Mouse (Mus musculus) urinary bladder, adult 18-20 months (tissue): ENCODE data around the gene Chmp2a.
"Not testable (repeated sequence)": the region's sequence is repeated elsewhere in the genome, so short reads cannot be mapped to it uniquely, and the experiment has no call there.

ENCODE experiments used
- DNase-seq, 2 experiments: peaks; one replicate each; pipeline ENCODE4 v3.0.0; 2022; ENCODE audit warnings: low spot score in 2 of 2, mixed read lengths in 2 of 2

Gene Chmp2a

DNA sequence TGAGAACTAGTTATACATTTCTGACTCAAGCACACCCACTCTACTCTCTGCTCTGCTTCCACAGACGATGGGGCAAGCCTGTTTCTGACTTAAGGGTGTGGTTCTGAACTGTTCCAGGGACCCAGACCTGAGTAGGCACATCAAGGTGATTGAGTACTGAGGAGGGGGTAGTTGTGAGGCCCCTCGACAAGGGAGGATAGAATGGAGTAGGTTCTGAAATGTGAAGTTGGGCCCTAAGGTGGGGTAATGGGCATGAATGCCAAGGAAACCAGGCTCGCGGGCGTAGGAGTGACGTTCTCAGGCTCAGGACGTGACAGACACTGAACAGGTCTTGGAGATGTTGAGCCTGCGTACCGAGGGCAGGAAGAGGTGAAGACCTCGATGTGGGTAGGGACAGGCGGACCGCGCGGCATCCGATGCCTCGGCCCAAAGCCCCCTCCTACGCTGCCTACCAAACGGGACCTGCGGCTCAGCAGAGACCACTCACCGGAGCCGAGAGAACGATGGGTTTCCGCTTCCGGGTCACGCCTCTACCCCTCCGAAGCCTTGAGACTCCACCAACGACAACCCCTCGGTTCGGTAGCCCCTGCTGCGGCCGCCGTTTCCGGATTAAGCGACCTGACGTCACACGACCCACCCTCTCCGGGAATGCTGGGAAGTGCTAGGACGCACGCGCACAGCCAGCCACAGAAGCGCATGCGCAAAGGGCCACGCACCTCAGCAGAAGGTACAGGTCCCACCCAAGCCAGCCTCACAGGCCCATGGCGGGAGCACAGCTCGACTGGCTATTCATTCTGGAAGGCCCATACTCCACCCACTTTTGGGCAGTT lies at the start of gene Chmp2a:
TSS of gene Chmp2a (minus strand) at position 660 of the 830 bp plus-strand sequence.
- DNase-seq, result peak; percentile 95 to 97

DNA sequence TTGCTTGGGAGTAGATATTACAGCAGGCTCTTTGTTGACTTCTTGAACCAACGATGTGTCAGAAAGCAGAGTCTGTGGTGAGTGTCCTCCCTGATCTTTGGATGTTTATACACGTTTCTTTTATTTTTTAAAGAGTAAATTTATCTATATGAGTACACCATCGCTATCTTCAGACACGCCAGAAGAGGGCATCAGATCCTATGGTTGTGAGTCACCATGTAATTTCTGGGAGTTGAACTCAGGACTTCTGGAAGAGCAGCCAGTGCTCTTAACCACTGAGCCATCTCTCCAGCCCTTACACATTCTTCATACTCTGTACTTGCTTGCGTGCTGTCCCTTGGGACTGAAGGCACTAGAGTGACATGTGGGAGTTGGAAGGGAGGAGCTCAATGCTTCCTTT lies 37.7 kb upstream of the Chmp2a start:
- no peak for DNase-seq

DNA sequence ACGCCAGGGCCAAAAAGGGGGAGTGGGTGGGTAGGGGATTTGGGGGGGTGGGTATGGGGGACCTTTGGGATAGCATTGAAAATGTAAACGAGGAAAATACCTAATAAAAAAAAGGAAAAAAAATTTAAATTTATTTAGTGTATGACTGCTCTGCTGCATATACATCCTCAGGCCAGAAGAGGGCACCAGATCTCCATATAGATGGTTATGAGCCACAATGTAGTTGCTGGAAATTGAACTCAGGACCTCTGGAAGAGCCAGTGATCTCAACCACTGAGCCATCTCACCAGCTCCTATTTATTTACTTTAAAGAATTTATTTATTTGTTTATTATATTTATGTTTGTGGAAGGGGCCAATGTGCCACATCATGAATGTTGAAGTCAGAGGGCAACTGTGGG lies 28.8 kb upstream of the Chmp2a start:
- DNase-seq, result not testable (repeated sequence)

DNA sequence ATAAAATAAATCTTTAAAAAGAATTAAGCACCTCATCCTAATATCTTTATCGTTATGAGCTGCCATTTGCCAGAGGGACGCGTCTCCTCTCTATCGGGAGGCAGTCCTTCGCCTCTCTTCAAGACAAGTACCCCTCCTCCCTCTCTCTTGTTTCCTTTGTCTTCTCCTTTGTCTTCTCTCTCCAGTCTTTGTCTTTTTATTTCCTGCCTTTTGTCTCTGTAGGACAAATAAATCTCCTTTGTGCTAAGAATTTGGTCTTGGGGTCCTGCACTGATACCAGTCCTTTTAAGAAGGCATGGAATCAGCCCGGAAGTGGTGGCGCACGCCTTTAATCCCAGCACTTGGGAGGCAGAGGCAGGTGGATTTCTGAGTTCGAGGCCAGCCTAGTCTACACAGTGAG lies 24.9 kb upstream of the Chmp2a start:
- no peak for DNase-seq

DNA sequence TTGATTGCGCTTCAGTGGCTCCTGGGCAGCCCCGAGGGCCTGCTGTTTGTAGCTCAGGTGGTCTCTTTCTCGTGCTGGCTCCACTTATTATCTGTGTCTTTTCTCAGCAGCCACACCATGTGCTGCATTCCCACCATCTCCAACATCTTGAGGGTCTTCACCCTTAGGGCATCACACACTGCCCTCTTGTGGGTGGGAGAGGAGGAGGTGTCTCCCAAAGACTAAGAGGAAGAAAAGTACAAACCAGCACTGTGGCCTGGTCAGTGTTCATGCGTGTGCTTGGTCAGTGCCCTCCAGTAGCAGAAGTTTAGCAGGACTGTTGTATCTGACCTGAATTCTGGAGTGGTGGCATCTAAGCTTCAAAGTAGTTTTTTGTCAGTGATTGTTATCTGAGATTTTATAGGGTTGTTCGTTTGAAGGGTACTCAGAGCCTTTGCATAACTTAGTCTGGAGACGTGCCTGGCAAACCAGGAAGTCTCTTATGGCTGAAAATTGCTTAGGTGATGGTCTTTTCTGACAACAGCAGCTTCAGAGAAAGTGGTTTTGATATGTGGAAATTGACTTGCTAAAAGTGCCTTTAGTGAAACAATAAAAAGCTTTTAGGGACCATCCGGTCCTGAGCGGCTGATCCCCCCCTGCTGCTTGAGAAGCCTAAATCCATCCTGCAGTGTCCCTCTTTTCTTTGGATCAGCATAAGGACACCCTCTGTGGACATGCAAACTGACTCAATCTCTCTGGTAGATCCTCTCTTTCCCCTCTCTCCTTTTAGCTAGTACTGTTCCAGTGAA lies 22.5 kb upstream of the Chmp2a start:
- DNase-seq, result no peak

DNA sequence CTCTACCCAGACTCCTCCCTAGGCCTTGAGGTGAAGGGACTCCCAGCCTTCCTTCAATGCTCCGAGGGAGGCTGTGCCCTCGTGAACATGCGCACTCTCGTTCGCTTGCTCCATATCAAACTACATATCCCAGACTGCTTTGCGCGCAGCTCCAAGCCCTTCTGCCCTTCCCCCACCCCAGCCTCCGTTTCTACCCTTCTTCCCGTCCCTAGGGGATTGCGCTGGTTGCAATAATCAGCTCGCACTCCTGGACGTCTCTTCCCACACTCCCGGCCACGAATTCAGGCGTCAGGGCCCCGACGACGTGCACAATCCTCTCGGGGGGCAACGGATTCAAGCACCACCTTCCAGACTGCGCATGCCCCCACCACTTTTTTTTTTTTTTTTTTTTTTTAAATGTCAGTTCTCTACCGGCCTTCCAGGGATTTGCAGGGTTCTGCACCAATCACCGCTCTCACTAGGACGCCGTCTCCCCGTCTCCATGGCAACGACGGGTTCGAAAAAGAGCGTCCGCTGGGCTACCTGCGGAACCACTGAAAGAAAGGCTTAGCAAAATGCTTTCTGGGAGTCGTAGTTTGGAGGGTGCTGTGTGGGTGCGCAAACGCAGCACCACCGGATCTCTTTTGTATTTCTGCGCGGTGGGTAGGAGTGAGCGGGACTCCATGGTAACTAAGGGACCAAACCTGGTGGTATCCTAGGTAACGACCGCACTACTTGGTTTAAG lies 19.8 kb upstream of the Chmp2a start, which contains the start of gene Mzf1:
TSS of gene Mzf1 (minus strand) at position 478 of the 724 bp plus-strand sequence.
- DNase-seq, result peak; percentile 86 to 90

DNA sequence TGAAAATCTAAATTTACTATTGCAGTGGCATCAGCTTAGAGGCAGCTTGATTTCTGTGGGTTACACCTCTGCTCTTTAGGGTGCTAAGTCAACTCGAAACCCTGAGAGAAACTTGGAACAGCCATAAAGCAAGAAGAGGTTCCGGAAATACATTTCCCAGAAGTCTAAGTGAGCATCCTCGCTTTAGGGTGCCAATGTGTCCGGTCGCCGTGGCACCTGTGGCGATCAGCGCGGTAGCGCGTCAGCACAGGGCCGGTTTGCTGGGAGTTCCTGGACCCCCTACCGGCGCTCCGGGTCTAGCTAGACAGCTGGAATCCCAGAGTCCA lies 19.3 kb upstream of the Chmp2a start:
- DNase-seq, result no peak

DNA sequence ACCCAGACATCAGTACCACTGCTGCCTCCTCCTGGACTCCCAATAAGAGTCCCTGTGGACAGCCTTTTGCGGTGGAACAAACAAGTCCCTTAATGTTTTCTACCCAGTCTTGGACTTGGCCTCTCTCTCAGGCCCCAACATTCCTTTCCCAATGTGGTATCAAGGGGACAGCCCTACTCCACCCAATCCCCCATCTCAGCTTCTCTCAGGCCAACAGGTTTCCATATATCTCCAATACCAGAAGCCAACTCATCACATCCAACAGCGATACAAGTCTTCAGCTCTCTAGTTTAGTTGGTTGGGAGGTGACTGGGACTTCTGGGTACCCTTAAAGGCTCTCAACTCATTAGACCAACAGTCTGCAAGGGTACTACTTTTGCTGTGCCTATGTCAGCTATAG lies 18.9 kb upstream of the Chmp2a start:
- DNase-seq, result no peak

DNA sequence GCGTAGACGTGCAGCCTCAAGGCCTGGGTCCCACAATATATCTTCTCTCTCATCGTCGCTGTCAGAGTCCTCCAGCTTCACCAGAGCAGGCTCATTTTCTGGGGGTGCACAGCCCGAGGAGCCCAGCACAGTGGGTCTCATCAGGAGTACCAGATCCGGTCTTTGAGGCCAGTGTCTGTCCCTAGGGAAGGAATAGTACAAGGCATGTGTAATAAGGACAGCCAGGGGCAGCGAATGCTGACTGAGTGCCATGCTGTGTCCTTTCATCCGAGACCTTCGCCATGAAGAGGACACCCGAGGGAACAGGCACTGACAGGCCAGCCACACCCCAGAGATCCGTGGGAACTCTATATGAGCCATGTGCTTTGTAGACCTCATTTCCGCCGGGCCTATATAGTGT lies 18.4 kb upstream of the Chmp2a start:
- no peak for DNase-seq

DNA sequence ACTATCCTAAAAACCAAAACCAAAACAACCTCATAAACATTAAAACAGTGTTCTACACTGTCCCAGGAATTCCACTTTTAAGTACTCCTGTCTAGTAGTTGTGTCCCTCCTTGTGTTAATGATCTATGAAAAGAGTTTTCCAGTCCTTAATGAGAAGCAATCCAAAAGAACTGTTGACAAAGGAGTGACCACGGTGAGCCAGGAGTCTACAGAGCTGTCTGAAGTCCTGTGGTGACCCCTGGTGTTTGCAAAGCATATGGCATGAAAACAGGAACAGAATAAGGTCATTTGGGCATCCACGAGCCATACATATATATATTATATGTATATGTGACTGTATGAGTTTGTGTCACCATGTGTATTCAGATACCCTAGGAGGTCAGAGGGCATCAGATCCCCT lies 11.5 kb upstream of the Chmp2a start:
- no peak for DNase-seq

DNA sequence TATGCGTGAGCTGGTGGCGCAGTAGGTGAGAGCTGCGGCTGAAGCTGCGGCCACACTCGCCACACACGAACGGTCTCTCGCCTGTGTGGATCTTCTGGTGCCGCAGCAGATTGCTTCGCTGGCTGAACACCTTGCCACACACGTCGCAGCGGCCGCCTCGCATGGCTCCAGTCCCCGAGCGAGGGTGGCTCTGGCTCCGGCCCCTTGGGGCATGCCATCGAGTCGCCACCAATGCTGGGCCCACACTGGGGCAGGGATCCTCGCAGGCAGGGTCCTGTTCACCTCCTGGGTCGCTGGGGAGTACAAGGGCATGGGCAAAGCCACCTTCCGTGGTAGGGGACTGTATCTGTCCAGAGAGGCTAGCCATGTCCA lies 9.6 kb upstream of the Chmp2a start:
- peak in 1 of 2 experiments; percentile 1 for DNase-seq

DNA sequence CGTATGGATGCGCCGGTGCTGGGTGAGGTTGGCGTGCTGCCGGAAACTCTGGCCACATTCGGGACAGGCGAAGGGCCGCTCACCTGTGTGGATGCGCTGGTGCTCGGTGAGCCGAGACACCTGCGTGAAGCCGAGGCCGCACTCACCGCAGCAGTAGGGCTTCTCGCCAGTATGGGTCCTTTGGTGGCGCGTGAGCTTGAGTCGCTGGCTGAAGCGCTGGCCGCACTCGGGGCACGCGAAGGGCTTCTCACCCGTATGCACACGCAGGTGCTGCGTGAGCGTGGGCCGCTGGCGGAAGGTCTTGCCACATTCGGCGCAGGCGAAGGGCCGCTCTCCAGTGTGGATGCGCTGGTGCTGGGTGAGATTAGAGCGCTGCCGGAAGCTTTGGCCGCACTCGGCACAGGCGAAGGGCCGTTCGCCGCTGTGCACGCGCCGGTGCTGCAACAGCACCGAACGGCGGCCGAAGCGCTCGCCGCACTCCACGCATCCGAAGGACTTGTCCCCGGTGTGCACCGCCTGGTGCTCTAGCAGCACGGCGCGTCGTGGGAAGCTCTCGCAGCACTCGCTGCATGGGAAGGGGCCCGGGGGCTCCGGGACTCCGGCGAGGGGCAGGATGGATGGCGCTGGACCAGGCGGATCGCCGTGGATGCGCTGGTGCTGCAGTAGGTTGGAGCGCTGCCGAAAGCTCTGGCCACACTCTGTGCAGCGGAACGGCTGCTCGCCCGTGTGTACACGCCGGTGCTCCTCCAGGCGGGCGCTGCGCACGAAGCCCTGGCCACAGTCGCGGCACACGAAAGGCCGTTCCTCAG lies 9.0 kb upstream of the Chmp2a start:
- DNase-seq, result no peak

DNA sequence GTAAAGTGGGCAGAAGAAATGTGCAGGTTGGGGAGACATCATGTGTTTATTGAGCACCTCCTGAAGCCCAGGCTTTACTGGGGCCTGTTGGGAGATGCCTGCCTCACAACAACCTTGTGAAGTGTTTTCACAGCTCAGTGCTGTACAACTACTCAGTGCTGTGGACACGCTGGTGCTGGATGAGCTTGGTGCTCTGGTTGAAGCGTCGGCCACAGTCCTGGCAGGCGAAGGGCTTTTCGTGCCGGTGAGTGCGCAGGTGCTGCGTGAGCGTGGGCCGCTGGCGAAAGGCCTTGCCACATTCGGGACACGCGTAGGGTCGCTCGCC lies 8.5 kb upstream of the Chmp2a start:
- no peak for DNase-seq

DNA sequence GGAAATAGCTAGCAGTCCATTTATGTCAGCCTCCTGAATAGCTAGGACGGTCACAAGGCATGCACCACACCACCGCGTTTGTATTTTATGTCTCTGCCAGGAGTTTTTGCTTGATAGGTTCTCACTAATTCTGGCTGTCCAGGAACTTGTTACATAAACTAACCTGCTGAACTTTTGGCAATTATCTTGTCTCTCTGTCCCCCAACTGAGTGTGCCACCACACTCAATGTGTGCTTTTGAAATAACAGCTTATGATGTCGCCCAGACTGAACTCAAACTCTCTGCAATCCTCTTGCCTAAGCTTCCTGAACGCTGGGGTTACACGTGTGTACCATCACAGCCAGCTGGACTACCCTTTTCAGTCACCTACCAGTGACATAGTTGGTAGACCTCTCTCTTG lies 7.9 kb upstream of the Chmp2a start:
- DNase-seq, result no peak

DNA sequence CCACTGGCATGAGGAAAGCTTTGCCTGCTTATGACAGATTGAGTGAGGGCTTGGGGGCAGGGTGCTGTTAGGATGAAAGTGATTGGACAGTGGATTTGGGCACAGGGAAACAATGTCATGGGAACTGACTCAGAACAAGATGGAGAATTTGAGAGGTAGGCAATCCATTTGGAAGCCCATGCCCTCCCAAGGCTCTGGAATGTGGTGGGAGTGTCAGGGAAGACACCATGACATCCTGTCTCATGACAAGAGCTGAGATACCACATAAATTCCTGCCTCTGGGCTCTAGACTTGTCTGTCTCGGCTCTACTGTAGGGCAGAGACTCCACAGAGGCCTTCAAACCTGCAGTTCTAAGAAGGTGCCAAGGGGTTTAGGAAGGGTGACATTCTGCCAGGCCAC lies 6.6 kb upstream of the Chmp2a start:
- DNase-seq, result no peak

DNA sequence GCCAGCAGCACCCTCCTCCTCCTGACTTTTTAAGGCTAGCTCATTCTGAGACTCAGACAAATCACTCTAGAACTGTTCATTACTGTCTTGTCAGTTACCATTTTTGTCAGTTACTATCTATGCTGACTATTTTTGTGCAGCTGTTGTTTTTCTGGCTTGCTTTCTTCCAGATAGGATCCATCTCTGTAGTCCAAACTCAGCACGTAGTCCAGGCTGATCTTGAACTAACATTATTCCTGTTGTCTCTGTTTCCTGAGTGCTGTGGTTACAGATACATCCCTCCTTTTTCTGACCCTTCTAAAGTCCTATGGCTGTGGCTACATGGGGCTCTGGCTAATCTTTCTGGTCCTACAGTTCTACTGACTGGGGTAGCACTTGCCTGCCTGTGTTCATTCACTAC lies 4.6 kb upstream of the Chmp2a start:
- no peak for DNase-seq

DNA sequence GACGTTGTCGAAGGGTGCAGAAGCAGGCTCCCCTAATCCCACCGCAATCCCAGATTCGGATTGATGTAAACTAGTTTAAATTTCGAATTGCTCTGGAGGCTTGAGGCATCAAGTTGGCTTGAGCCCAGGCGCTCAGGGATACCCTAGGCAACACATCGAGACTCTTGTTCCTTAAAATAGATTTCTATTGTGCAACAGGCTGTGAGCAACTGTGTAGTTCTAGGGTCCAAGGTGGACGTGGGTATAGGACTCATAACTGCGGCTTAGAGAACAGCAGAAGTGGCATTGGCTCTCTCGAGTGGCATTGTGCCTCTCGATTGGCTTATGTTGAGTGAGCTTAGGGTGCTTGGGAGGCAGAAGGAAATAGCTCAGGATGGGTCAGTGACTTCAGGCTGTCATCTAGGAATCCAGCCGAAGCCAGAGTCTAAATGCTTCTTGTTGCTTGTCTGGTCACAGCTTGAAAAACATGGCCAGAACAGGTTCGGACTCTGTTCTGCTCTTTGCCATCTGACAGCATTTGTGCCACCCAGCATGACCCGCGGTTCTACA lies 4.1 kb upstream of the Chmp2a start:
- no peak for DNase-seq

DNA sequence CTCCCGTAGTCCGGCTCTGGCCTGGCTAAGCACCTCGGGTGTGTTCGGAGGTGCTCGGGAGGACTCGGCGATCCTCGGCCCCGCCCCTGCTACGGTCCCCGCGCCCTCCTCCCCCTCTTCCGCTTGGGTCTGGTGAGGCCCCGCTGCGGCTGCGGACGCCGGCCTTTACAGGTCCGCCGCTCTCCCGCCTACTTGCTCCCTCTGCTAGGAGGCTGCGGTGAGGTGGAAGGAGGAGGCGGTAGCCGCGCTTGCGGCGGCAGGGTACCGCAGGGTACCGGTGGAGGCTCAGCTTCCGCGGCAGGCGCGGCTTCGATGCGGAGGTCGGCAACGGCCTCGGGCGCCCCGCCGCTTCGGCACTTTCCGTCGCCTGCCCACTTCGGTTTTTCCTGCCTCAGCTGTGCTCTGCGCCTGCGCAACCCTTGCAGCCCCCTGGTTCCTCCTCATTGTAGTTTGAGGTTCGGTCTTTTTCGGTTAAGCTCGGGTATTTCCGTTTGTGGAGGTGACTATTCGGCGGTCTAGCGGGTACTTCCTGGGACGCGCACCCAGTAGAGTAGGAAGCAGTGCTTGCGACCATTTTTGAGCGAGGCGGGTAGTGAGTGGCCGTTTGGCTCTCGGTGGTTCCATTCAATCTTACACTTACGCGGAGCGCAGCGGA lies 3.4 kb upstream of the Chmp2a start, which contains the start of gene Ube2m:
TSS of gene Ube2m (minus strand) at position 375 of the 655 bp plus-strand sequence.
- DNase-seq, result peak; percentile 95 to 99

DNA sequence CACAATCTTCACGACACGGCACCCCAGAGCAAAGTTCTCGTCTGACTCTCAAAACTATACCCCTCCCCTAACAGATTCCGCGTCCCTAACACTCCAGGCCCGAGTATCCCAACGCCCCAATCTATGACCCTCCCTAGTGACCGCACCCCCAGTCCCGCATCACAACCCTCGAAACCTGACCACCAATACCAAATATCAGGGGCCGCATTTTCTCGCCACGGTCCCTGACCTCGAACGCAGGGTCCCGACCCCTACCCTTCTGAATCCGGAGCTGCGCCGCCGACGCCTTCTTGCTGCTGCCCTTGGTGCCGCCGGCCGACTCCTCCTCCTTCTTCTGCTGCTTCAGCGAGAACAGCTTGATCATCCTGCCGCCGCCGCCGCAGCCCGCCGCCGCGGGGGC lies 2.8 kb upstream of the Chmp2a start:
- DNase-seq, result no peak

DNA sequence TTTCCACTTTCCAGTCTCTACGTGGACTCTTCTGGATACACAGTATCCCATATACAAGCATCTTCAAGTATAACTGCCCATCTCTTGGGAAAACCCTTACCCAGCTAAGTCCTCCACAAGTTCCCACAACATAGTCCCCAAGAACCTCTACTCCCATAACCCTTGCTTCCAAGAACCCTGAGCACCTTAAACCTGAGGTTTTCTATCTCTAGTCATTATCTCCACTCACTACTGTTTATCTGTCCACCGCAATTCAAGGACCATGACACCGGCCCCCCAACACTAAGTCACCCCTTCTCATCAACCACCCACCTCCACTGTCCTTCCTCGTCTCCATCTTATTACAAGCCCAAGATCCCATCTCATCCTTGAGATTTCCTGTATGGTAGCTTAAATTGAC lies 2.2 kb upstream of the Chmp2a start:
- DNase-seq, result no peak
